Comparison of ENCODE assay signal across 32 mouse cellular contexts in the genomic region with DNA sequence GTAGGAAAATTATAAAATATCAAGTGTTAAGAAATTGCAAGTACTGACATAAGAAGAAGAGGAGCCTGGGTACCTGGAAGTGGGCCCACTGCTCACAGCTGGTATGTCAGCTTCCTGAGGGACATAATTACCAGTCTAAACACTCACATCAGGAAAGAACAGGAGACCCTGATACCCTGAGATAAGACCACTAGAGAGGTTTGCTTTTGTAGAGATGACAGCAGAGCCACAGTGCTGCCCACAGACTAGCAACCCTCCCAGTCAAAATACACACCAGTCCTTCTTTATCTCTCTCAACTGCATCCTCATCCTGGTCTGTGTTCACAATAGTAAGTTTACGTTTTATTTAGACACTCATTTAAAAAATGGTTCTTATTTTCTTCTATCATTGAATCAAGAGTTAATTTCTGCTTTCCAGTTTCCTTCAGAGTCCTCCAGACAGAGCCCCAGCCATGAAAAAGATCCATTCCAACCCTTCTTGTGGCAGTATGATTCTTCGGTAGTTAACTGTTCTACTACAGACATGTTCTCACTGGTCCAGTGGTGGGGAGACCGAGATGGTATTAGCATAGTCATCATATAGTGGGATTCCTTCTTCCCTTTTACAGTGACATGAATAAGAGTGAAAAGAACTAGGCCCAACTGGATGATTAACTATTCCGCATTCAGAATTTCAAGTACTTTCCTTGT.
DNase-seq lines count a peak whose midpoint lies in the region; ATAC-seq and TF ChIP-seq lines count a peak whose summit lies in the region.
"Had no signal": no experiment of that assay in that cellular context is flagged by ENCODE, and none has a peak within 500 bp of the region (broad histone marks: within the 10 kb centered on the region; RNA-seq: fewer than 3 reads in every experiment).

No protein-coding gene starts in this region.

- WGBS in forebrain, embryonic 14.5 days = 48% methylated on average over 4 of the region's 4 CpGs
- 45% methylated on average over 4 of the region's 4 CpGs for WGBS in forebrain, postnatal 0 days
- 78% methylated on average over 4 of the region's 4 CpGs for WGBS in midbrain, embryonic 13.5 days
- 75% methylated on average over 4 of the region's 4 CpGs for WGBS in midbrain, embryonic 16.5 days
- 23% methylated on average over 4 of the region's 4 CpGs for WGBS in liver, embryonic 14.5 days (ENCODE audit: insufficient replicate concordance)

- no peak overlapping the region for H3K4me2 ChIP-seq in forebrain, embryonic 14.5 days (ENCODE audit: low read length)
- H3K4me2 ChIP-seq in forebrain, postnatal 0 days (ENCODE audit: low read depth) = no peak overlapping the region
- no peak overlapping the region for H3K4me2 ChIP-seq in midbrain, embryonic 13.5 days (replicated peaks)
- no peak overlapping the region for H3K4me2 ChIP-seq in midbrain, embryonic 16.5 days (ENCODE audit: low read length)
- H3K4me2 ChIP-seq in liver, embryonic 14.5 days (ENCODE audit: low read depth) = no peak overlapping the region
- H3K4me2 ChIP-seq: embryonic facial prominence, embryonic 13.5 days; heart, embryonic 15.5 days; hindbrain, embryonic 12.5 days; intestine, embryonic 15.5 days; limb, embryonic 13.5 days; neural tube, embryonic 12.5 days had no signal

- no peak for TF ChIP-seq CTCF in forebrain, postnatal 0 days (IDR thresholded peaks at IDR 0.05; ENCODE audit: low read depth)
- TF ChIP-seq CTCF in liver, embryonic 14.5 days (IDR thresholded peaks at IDR 0.05; ENCODE audit: low read depth) = no peak

- H3K4me3 ChIP-seq in forebrain, embryonic 14.5 days (ENCODE audit: low read depth, low read length) = no peak overlapping the region
- H3K4me3 ChIP-seq in forebrain, postnatal 0 days (ENCODE audit: low read depth, low read length) = no peak overlapping the region
- no peak overlapping the region for H3K4me3 ChIP-seq in midbrain, embryonic 13.5 days (replicated peaks)
- H3K4me3 ChIP-seq in midbrain, embryonic 16.5 days (ENCODE audit: low read depth, low read length) = no peak overlapping the region
- H3K4me3 ChIP-seq in liver, embryonic 14.5 days (ENCODE audit: insufficient read depth in 1 of 2, low read depth in 2 of 2, low read length in 2 of 2) = no peak overlapping the region
- H3K4me3 ChIP-seq: embryonic facial prominence, embryonic 13.5 days; erythroblast, embryonic 14.5 days; heart, embryonic 10.5 days; heart, embryonic 15.5 days; hindbrain, embryonic 12.5 days; intestine, embryonic 15.5 days; limb, embryonic 13.5 days; myocyte; neural tube, embryonic 12.5 days had no signal

- H3K4me1 ChIP-seq in forebrain, embryonic 14.5 days (ENCODE audit: control insufficient read depth, insufficient read depth, low read length) = peaks cover 16% of the 10 kb centered on the region
- no peaks in the 10 kb centered on the region for H3K4me1 ChIP-seq in forebrain, postnatal 0 days (ENCODE audit: insufficient read depth)
- H3K4me1 ChIP-seq in midbrain, embryonic 13.5 days (replicated peaks) = peaks cover 13% of the 10 kb centered on the region
- peaks cover 4% of the 10 kb centered on the region; the same call in 1 of the 2 replicates for H3K4me1 ChIP-seq in midbrain, embryonic 16.5 days (ENCODE audit: control insufficient read depth, insufficient read depth, low read length)
- 0 out of 4 replicates have a peak, but pooled peaks cover 0 to 3% of the 10 kb centered on the region in 2 experiments for H3K4me1 ChIP-seq in liver, embryonic 14.5 days (replicated peaks; ENCODE audit: control insufficient read depth in 2 of 2, insufficient read depth in 2 of 2, low read length in 1 of 2)
- H3K4me1 ChIP-seq: embryonic facial prominence, embryonic 13.5 days; heart, embryonic 10.5 days; heart, embryonic 15.5 days; hindbrain, embryonic 12.5 days; intestine, embryonic 15.5 days; limb, embryonic 13.5 days; neural tube, embryonic 12.5 days had no signal

- H3K9ac ChIP-seq in forebrain, embryonic 14.5 days (ENCODE audit: low read length) = no peak overlapping the region
- H3K9ac ChIP-seq in forebrain, postnatal 0 days = no peak overlapping the region
- H3K9ac ChIP-seq in midbrain, embryonic 13.5 days (replicated peaks) = no peak overlapping the region
- no peak overlapping the region for H3K9ac ChIP-seq in midbrain, embryonic 16.5 days (ENCODE audit: low read depth, low read length)
- no peak overlapping the region for H3K9ac ChIP-seq in liver, embryonic 14.5 days (replicated peaks)
- H3K9ac ChIP-seq: embryonic facial prominence, embryonic 13.5 days; heart, embryonic 15.5 days; hindbrain, embryonic 12.5 days; intestine, embryonic 15.5 days; limb, embryonic 13.5 days; neural tube, embryonic 12.5 days had no signal

- ATAC-seq in forebrain, embryonic 14.5 days = no peak
- ATAC-seq in forebrain, postnatal 0 days = no peak
- peak; percentile 14; the same call in 1 of the 2 replicates for ATAC-seq in midbrain, embryonic 13.5 days
- ATAC-seq in midbrain, embryonic 16.5 days = no peak
- peak; percentile 74 for ATAC-seq in liver, embryonic 14.5 days (ENCODE audit: insufficient read depth)
- ATAC-seq: hindbrain, postnatal 0 days; intestine, embryonic 15.5 days; Patski had no signal

- H3K27me3 ChIP-seq in forebrain, embryonic 14.5 days (replicated peaks; ENCODE audit: control insufficient read depth, insufficient read depth, low read length) = no peaks in the 10 kb centered on the region
- H3K27me3 ChIP-seq in forebrain, postnatal 0 days (ENCODE audit: insufficient read depth, low read length) = no peaks in the 10 kb centered on the region
- no peaks in the 10 kb centered on the region for H3K27me3 ChIP-seq in midbrain, embryonic 13.5 days
- no peaks in the 10 kb centered on the region for H3K27me3 ChIP-seq in midbrain, embryonic 16.5 days (ENCODE audit: control insufficient read depth, insufficient read depth, low read depth, low read length)
- no peaks in the 10 kb centered on the region for H3K27me3 ChIP-seq in liver, embryonic 14.5 days (ENCODE audit: control insufficient read depth, insufficient read depth, low read length)
- H3K27me3 ChIP-seq: embryonic facial prominence, embryonic 13.5 days; heart, embryonic 15.5 days; hindbrain, embryonic 12.5 days; intestine, embryonic 15.5 days; limb, embryonic 13.5 days; neural tube, embryonic 12.5 days; Patski had no signal

- H3K27ac ChIP-seq in forebrain, embryonic 14.5 days (ENCODE audit: low read depth, low read length) = peak overlapping the region; percentile 44; the same call in 1 of the 2 replicates
- H3K27ac ChIP-seq in forebrain, postnatal 0 days (ENCODE audit: low read depth, low read length) = no peak overlapping the region
- no peak overlapping the region for H3K27ac ChIP-seq in midbrain, embryonic 13.5 days
- no peak overlapping the region for H3K27ac ChIP-seq in midbrain, embryonic 16.5 days (ENCODE audit: low read length)
- H3K27ac ChIP-seq in liver, embryonic 14.5 days = no peak overlapping the region
- H3K27ac ChIP-seq: embryonic facial prominence, embryonic 13.5 days; heart, embryonic 10.5 days; heart, embryonic 15.5 days; hindbrain, embryonic 12.5 days; hindbrain, postnatal 0 days; intestine, embryonic 15.5 days; limb, embryonic 13.5 days; macrophage; neural tube, embryonic 12.5 days had no signal

- no peaks in the 10 kb centered on the region for H3K9me3 ChIP-seq in forebrain, embryonic 14.5 days (replicated peaks; ENCODE audit: control insufficient read depth, low read length)
- H3K9me3 ChIP-seq in forebrain, postnatal 0 days (ENCODE audit: low read length) = no peaks in the 10 kb centered on the region
- H3K9me3 ChIP-seq in midbrain, embryonic 13.5 days = no peaks in the 10 kb centered on the region
- no peaks in the 10 kb centered on the region for H3K9me3 ChIP-seq in midbrain, embryonic 16.5 days (replicated peaks; ENCODE audit: control insufficient read depth, low read length, poor library complexity, severe bottlenecking)
- no peaks in the 10 kb centered on the region for H3K9me3 ChIP-seq in liver, embryonic 14.5 days (ENCODE audit: control insufficient read depth, low read length)
- H3K9me3 ChIP-seq: embryonic facial prominence, embryonic 13.5 days; G1E; heart, embryonic 10.5 days; heart, embryonic 15.5 days; hindbrain, embryonic 12.5 days; intestine, embryonic 15.5 days; limb, embryonic 13.5 days; neural tube, embryonic 12.5 days had no signal

- no peak for TF ChIP-seq EP300 in liver, embryonic 14.5 days (IDR thresholded peaks at IDR 0.05; ENCODE audit: low read depth)

- DNase-seq in forebrain, embryonic 14.5 days (ENCODE audit: low spot score) = no peak
- no peak for DNase-seq in forebrain, postnatal 0 days
- DNase-seq in liver, embryonic 14.5 days (ENCODE audit: low read depth in 3 of 3, low spot score in 3 of 3) = peak in 2 of 3 experiments; percentile 1 to 6
- DNase-seq in thymus, adult 18-20 months = no peak
- DNase-seq in ovary, postnatal 14 days (ENCODE audit: low spot score) = no peak
- DNase-seq: adrenal gland, postnatal 10 days; cerebellum, adult 11-12 months; cerebellum, adult 9-11 months; gastrocnemius, postnatal 14 days; heart, adult 11 months; heart, postnatal 36 days; kidney, adult 8-10 months; kidney, postnatal 14 days; layer of hippocampus, adult 9-11 months; lung, adult 2 months; lung, postnatal 10 days; thymus, postnatal 4 days had no signal

- H3K36me3 ChIP-seq in forebrain, embryonic 14.5 days (ENCODE audit: control insufficient read depth, insufficient read depth, low read length) = no peaks in the 10 kb centered on the region
- H3K36me3 ChIP-seq in forebrain, postnatal 0 days (ENCODE audit: insufficient read depth) = no peaks in the 10 kb centered on the region
- H3K36me3 ChIP-seq in midbrain, embryonic 13.5 days = no peaks in the 10 kb centered on the region
- no peaks in the 10 kb centered on the region for H3K36me3 ChIP-seq in midbrain, embryonic 16.5 days (ENCODE audit: control insufficient read depth, insufficient read depth, low read length)
- no peaks in the 10 kb centered on the region for H3K36me3 ChIP-seq in liver, embryonic 14.5 days (replicated peaks; ENCODE audit: control insufficient read depth, insufficient read depth, low read depth)
- H3K36me3 ChIP-seq: embryonic facial prominence, embryonic 13.5 days; G1E; heart, embryonic 10.5 days; heart, embryonic 15.5 days; hindbrain, embryonic 12.5 days; intestine, embryonic 15.5 days; limb, embryonic 13.5 days; neural tube, embryonic 12.5 days had no signal

Comparison
In these comparisons a context has a peak if more than half of its experiments do, and no peak if none do; other contexts are left out.
1. ATAC-seq: peak in midbrain, embryonic 13.5 days (single experiment) and liver, embryonic 14.5 days (single experiment); none in forebrain, embryonic 14.5 days (single experiment), forebrain, postnatal 0 days (single experiment) and midbrain, embryonic 16.5 days (single experiment).
2. DNase-seq: peak in liver, embryonic 14.5 days (2 of 3); none in forebrain, embryonic 14.5 days (single experiment), forebrain, postnatal 0 days (single experiment), thymus, adult 18-20 months (0 of 2) and ovary, postnatal 14 days (single experiment).